Mouse (Mus musculus) Patski (cell line): ENCODE measurements around the gene Ndufb3. TPM values are rescaled to one million over a fixed set of nuclear protein-coding genes. Genes with fewer than 3 reads are reported as not detected.
"Not testable (repeated sequence)": the region's sequence is repeated elsewhere in the genome, so short reads cannot be mapped to it uniquely, and the experiment has no call there.

Experiments used
- ATAC-seq: fragments of 100-300 bp; one replicate; pipeline ENCODE4 v1.8.0; 2021
- CTCF ChIA-PET: fragments of 350-600 bp; sonication (Branson Sonifier 250); formaldehyde crosslinking; loops from one replicate; lab custom pipeline; 2022; ENCODE audit warnings: inconsistent platforms; lab: Charles Lee
- POLR2A ChIA-PET: fragments of 350-600 bp; sonication (Branson Sonifier 250); formaldehyde crosslinking; loops from one replicate; lab custom pipeline; 2022; ENCODE audit warnings: antibody characterized with exemption, inconsistent platforms; lab: Charles Lee
- DNase-seq: peaks from one replicate; pipeline ENCODE4 v3.0.0-alpha.2; 2011; ENCODE audit warnings: low read depth, low spot score
- H3K27me3 ChIP-seq: fragments of 371-371 bp; one replicate; pipeline ENCODE4 v1.5.1; 2021
- CTCF ChIP-seq: fragments of 100-300 bp; IDR thresholded peaks from one replicate; pipeline ENCODE4 v1.5.1; 2021
- in situ Hi-C: fragments of 300-500 bp; cut with MboI; formaldehyde crosslinking; loops from 3 replicates; pipeline ENCODE4 v1.11.1; 2018; ENCODE audit warnings: low pct_unique_long_range_greater_than_20kb, mixed read lengths
- polyA plus RNA-seq: library from polyadenylated mRNA; unstranded; gene quantifications from one replicate; pipeline ENCODE4 v1.2.3, GENCODE M21; 2021

Gene Ndufb3
- polyA plus RNA-seq, result 159 TPM

GRCm38 (mm10) chr1:58586171-58586997 is at the start of gene Ndufb3, which contains the start of gene Fam126b:
Ndufb3 (plus strand) TSS chr1:58586384.
Fam126b (minus strand) TSS chr1:58586323.
- DNase-seq, result peak; percentile 75
- TF ChIP-seq CTCF, result peak; percentile 22
- in situ Hi-C loops, result no loop called here
- no peaks in the 10 kb centered on the region for H3K27me3 ChIP-seq
- POLR2A ChIA-PET, result interaction anchor here (0.6 kb wide), 1 partner anchor 330 kb away, joined by 7 read pairs; no protein-coding TSS in a partner anchor
- ATAC-seq, result peak; percentile 83
- CTCF ChIA-PET, result interaction anchor here (1.0 kb wide), 2 partner anchors 17 to 91 kb away, joined by 3 read pairs; no protein-coding TSS in a partner anchor

GRCm38 (mm10) chr1:58541386-58541785 is 44.8 kb upstream of the Ndufb3 start:
- ChIA-PET POLR2A (no interaction called here), CTCF (interaction anchor here (1.0 to 1.6 kb wide), 2 partner anchors 10 to 52 kb away, joined by 3 to 7 read pairs; no protein-coding TSS in a partner anchor)
- ATAC-seq (no peak), DNase-seq (no peak)
- no peak for TF ChIP-seq CTCF
- in situ Hi-C loops, result no loop called here
- no peaks in the 10 kb centered on the region for H3K27me3 ChIP-seq

DNA sequence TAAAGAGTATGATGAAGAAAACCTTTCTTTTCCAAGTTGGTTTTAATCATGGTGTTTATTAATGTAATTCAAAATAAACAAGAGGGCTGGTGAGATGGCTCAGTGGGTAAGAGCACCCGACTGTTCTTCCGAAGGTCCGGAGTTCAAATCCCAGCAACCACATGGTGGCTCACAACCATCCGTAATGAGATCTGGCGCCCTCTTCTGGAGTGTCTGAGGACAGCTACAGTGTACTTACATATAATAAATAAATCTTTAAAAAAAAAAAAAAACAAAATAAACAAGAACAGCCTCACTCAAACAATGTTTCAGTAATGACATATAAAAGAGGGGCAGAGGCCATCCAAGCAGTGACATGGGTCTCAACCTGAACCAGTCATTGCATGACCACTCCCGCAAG is 25.8 kb upstream of the Ndufb3 start:
- DNase-seq, POLR2A ChIA-PET, in situ Hi-C loops, H3K27me3 ChIP-seq, CTCF ChIA-PET, ATAC-seq: not testable (repeated sequence)
- peak; percentile 55 for TF ChIP-seq CTCF

GRCm38 (mm10) chr1:58562455-58562854 is 23.7 kb upstream of the Ndufb3 start:
- DNase-seq, result no peak
- no peaks in the 10 kb centered on the region for H3K27me3 ChIP-seq
- ChIA-PET POLR2A (no interaction called here), CTCF (interaction anchor here (1.0 to 2.2 kb wide), 3 partner anchors 10 to 21 kb away, joined by 4 to 6 read pairs (median 5); no protein-coding TSS in a partner anchor)
- in situ Hi-C loops, result no loop called here
- TF ChIP-seq CTCF, result peak; percentile 68
- ATAC-seq, result no peak

DNA sequence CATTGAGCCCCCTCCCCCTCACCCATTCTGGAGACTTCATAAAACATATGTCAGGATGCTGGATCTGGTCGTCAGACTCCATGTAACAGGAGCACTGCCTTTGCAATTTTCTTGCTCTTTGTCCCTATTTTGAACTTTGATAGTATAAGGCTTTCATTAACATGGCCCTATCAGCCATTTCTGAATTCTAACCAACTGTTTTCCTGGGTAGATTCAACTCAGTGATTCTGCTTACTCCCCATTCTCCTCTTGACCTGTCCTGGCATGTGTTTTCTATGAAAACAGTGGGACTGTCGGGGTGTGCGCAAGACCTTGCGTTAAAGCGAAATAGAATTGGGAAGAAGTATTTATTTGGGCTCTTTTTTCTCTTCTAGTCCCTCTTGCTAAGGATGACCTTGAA is 21.2 kb upstream of the Ndufb3 start:
- in situ Hi-C loops, result loop anchor here (5.0 kb wide), 2 partner anchors 112 to 182 kb away; no protein-coding TSS in a partner anchor
- no peak for ATAC-seq
- H3K27me3 ChIP-seq, result no peaks in the 10 kb centered on the region
- ChIA-PET POLR2A (no interaction called here), CTCF (interaction anchor here (1.1 kb wide), 1 partner anchor 22 kb away, joined by 3 read pairs; no protein-coding TSS in a partner anchor)
- no peak for TF ChIP-seq CTCF
- no peak for DNase-seq

DNA sequence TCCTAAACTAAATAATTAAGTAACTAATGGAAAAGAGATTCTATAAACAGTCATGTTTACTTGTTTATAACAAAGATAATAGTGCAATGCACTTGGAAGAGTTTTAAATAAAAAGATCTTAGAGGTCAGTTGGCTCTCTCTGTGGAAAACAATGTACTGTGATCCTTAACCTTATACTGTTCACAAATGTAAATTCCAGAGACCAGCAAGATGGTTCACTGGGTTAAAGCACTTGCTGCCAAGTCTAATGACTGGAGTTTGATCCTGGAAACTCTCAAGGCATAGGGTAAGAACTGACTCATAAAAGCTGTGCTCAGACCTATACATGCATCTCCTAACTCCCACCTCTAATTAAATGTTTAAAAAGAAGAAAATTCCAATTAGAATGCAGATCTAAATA is 19.6 kb upstream of the Ndufb3 start:
- no peaks in the 10 kb centered on the region for H3K27me3 ChIP-seq
- CTCF ChIA-PET, result interaction anchor here (1.3 to 1.7 kb wide), 3 partner anchors 11 to 17 kb away, joined by 3 read pairs; no protein-coding TSS in a partner anchor
- no peak for DNase-seq
- POLR2A ChIA-PET, result no interaction called here
- TF ChIP-seq CTCF, result no peak
- in situ Hi-C loops, result loop anchor here (5.0 kb wide), 2 partner anchors 111 to 181 kb away; no protein-coding TSS in a partner anchor
- no peak for ATAC-seq

- DNase-seq (no peak), ATAC-seq (no peak)
- in situ Hi-C loops, result loop anchor here (5.0 kb wide), 2 partner anchors 109 to 179 kb away; no protein-coding TSS in a partner anchor
- ChIA-PET CTCF (interaction anchor here (1.1 to 1.7 kb wide), 5 partner anchors 9 to 109 kb away, joined by 3 to 4 read pairs (median 3); no protein-coding TSS in a partner anchor), POLR2A (no interaction called here)
- H3K27me3 ChIP-seq, result no peaks in the 10 kb centered on the region
- no peak for TF ChIP-seq CTCF
Observed at GRCm38 (mm10) chr1:58568456-58569130, 17.6 kb upstream of the Ndufb3 start.

DNA sequence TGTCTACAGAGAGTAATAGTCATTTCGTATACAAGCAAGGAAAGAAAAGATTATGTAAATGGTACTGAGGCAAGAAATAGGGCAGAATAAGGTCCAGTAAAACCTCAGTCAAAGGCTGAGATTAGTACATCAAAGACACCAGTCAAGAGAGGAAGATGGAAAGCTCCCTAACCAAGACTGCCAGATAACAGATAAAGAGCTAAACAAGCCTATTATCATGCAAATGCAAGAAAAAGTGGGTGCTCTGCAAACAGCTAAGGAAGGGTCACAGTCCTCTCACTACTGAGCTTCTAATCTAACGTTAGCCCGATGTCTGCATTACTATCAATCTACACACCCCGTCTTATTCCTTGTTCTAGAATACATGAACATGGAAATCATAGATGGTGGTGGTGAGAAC is 15.7 kb upstream of the Ndufb3 start:
- H3K27me3 ChIP-seq, result no peaks in the 10 kb centered on the region
- no peak for DNase-seq
- CTCF ChIA-PET, result interaction anchor here (1.1 kb wide), 2 partner anchors 8 to 107 kb away, joined by 3 to 4 read pairs; no protein-coding TSS in a partner anchor
- no peak for TF ChIP-seq CTCF
- ATAC-seq, result no peak
- POLR2A ChIA-PET, result interaction anchor here (0.5 kb wide), 1 partner anchor 44 kb away, joined by 4 read pairs; no protein-coding TSS in a partner anchor
- in situ Hi-C loops, result no loop called here

DNA sequence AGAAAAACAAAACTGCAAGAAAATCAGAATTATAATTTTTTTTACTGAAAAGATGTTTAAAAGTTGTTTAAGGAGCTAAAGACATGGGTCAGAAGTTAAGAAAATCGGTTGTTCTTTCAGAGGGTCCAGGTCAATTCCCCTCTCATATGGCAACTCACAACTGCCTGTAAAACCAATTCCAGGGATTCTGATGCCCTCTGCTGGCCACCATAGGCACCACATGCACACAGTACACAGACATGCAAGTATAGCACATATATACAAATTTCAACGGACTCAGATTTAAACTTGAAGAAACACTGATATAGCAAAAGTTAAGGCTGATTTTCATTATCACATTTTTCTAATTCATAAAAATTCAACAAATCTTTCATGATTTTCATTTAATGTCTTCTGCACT is 7.0 kb upstream of the Ndufb3 start:
- CTCF ChIA-PET, result interaction anchor here (1.0 to 1.3 kb wide), 6 partner anchors 9 to 113 kb away, joined by 3 to 5 read pairs (median 3); no protein-coding TSS in a partner anchor
- in situ Hi-C loops, result no loop called here
- H3K27me3 ChIP-seq, result no peaks in the 10 kb centered on the region
- POLR2A ChIA-PET, result no interaction called here
- DNase-seq (no peak), ATAC-seq (no peak)
- peak; percentile 86 for TF ChIP-seq CTCF

GRCm38 (mm10) chr1:58582611-58583010 is 3.6 kb upstream of the Ndufb3 start:
- POLR2A ChIA-PET, result no interaction called here
- DNase-seq, result no peak
- CTCF ChIA-PET, result interaction anchor here (1.1 to 2.5 kb wide), 6 partner anchors 9 to 164 kb away, joined by 3 to 7 read pairs (median 4); no protein-coding TSS in a partner anchor
- H3K27me3 ChIP-seq, result no peaks in the 10 kb centered on the region
- ATAC-seq, result no peak
- TF ChIP-seq CTCF, result no peak
- in situ Hi-C loops, result no loop called here
